Mouse (Mus musculus) neural tube, embryonic 15.5 days (tissue): ENCODE measurements at regions not wholly inside any gene's neighbourhood (a gene's known extent, or its start where the extent isn't known, plus 50 kb on each side); places are given as distances from the start of the nearest gene placed in this dataset.

Experiments
- ATAC-seq: fragments of 200-750 bp; cut with Nextera tagmentation; 2 replicates; pipeline ENCODE4 v1.8.0; 2017; ENCODE audit warnings: mild to moderate bottlenecking, moderate TSS enrichment, moderate library complexity; ENCODE audit not compliant: low FRiP score
- H3K27ac ChIP-seq: fragments of 300-500 bp; sonication (generic); replicated peaks from 2 replicates; pipeline ENCODE4 v1.5.1; 2015; ENCODE audit warnings: mild to moderate bottlenecking, inconsistent platforms
- H3K27me3 ChIP-seq: fragments of 300-500 bp; sonication (generic); replicated peaks from 2 replicates; pipeline ENCODE4 v1.6.1; 2015; ENCODE audit warnings: inconsistent platforms
- H3K36me3 ChIP-seq: fragments of 300-500 bp; sonication (generic); 2 replicates; pipeline ENCODE4 v1.6.1; 2015; ENCODE audit warnings: inconsistent platforms
- H3K4me1 ChIP-seq: fragments of 300-500 bp; sonication (generic); 2 replicates; pipeline ENCODE4 v1.6.1; 2015; ENCODE audit warnings: inconsistent platforms
- H3K4me2 ChIP-seq: fragments of 300-500 bp; sonication (generic); 2 replicates; pipeline ENCODE4 v1.6.1; 2015; ENCODE audit warnings: inconsistent platforms, mild to moderate bottlenecking, moderate library complexity
- H3K4me3 ChIP-seq: fragments of 300-500 bp; sonication (generic); replicated peaks from 2 replicates; pipeline ENCODE4 v1.5.1; 2015; ENCODE audit warnings: mild to moderate bottlenecking, inconsistent platforms
- H3K9ac ChIP-seq: fragments of 300-500 bp; sonication (generic); replicated peaks from 2 replicates; pipeline ENCODE4 v1.6.1; 2015; ENCODE audit warnings: mild to moderate bottlenecking, inconsistent platforms
- H3K9me3 ChIP-seq: fragments of 300-500 bp; sonication (generic); replicated peaks from 2 replicates; pipeline ENCODE4 v1.6.1; 2016; ENCODE audit warnings: inconsistent platforms
- WGBS: fragments of 180-500 bp; shearing (Covaris S2); methylation state at CpG from one replicate; pipeline ENCODE4 v1.1.7; 2015; ENCODE audit warnings: mixed read lengths; 5-methylcytosine and 5-hydroxymethylcytosine counted together

DNA sequence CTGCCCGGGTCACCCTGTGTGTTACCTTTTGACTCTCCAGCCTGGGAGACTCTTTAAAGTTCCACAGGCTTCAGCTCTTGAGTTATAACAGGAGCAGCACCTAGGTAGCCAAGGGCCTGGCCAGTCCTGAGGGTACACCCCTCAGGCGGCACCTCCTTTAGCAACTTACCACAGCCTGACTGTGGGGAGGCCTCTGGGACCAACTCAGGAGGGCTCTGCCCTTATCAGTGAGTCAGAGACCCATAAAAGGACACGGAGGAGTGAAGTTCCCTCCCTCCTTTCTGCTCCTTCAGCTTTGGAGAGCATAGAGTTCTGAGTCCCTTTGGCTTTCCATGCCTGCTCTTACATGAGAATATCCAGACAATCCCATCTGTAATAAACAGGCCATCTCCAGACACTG is 222.5 kb upstream of the Msx2 start:
- WGBS: 53% methylated on average over 3 of the region's 3 CpGs
- Histone ChIP-seq H3K27ac (no peak overlapping the region), H3K4me1 (peaks cover 8% of the 10 kb centered on the region), H3K9me3 (no peaks in the 10 kb centered on the region), H3K4me3 (no peak overlapping the region), H3K9ac (no peak overlapping the region), H3K27me3 (0 out of 2 replicates have a peak, but pooled peaks cover 5% of the 10 kb centered on the region), H3K4me2 (no peak overlapping the region), H3K36me3 (no peaks in the 10 kb centered on the region)
- no peak for ATAC-seq

DNA sequence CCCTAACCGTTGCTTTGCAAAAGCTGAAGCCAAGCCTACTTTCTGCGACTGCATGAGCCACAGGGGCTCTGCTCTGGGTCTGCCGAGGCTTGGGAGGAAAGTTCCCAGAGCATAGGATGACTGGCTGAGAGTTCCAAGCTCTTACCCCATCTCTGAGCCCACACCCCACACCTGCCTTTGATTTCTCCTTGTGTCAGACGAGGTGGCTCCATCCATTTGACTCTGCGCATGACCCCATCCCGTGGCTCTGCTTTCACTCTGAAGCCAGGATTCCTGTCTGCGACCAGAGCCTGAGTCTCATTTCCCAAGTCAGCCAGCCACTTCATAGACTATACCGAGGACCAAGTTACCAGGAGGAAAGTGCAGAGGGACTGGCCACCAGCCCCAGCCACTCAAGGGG is 216.1 kb upstream of the Msx2 start:
- 0 out of 2 replicates have a peak, but pooled peaks have one; percentile 24 for ATAC-seq

DNA sequence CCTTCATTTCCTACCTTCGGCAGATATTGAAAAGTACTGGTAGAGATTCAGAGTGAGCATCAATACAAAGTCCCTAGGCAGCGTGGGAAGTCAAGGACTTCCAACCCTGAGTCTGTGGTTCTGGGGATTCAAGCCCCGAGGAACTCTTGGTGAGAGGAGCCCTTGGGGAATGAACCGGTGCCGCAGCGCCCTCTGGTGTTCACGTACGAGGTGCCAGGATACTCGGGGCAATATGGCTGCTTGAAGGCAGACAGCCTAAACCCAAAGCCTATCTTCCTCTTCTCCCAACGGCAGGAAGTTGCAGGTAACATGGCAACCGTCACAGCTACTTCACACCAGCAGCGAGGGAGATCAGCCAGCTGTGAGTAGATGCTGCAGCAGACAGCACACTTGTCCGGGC is 215.6 kb upstream of the Msx2 start:
- Histone ChIP-seq H3K36me3 (no peaks in the 10 kb centered on the region), H3K4me2 (peak overlapping the region; percentile 22), H3K27me3 (peaks cover 5% of the 10 kb centered on the region; the same call in 1 of the 2 replicates), H3K9ac (no peak overlapping the region), H3K4me3 (no peak overlapping the region), H3K4me1 (0 out of 2 replicates have a peak, but pooled peaks cover 6% of the 10 kb centered on the region), H3K9me3 (no peaks in the 10 kb centered on the region), H3K27ac (no peak overlapping the region)
- WGBS: 9% methylated on average over 13 of the region's 13 CpGs
- ATAC-seq: 0 out of 2 replicates have a peak, but pooled peaks have one; percentile 55

More for the DNA sequence above, 216.1 kb upstream of the Msx2 start:
- Histone ChIP-seq H3K27me3 (peaks cover 5% of the 10 kb centered on the region; the same call in 1 of the 2 replicates), H3K4me3 (no peak overlapping the region), H3K36me3 (no peaks in the 10 kb centered on the region), H3K9me3 (no peaks in the 10 kb centered on the region), H3K4me1 (0 out of 2 replicates have a peak, but pooled peaks cover 6% of the 10 kb centered on the region), H3K27ac (no peak overlapping the region), H3K9ac (no peak overlapping the region), H3K4me2 (peak overlapping the region; percentile 22)
- 63% methylated on average over 8 of the region's 8 CpGs for WGBS

DNA sequence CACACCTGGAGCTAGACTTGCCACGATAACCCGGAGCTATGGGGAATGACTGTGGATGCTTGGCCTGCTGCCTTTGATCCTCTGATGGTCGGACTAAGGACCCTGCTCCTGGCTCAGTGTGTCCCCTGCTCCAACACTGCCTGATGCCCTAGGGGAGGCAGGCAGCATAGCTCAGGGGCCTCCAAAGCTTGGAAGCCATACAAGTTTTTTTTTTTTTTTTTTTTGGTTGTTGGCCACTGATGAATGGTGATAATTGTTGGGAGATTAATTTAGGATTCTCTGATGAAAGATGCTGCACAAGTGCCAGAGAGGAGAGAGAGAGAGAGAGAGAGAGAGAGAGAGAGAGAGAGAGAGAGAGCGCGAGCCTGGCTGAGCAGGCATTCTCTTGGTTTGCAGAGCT is 211.6 kb upstream of the Msx2 start:
- Histone ChIP-seq H3K9me3 (no peaks in the 10 kb centered on the region), H3K27me3 (no peaks in the 10 kb centered on the region; the same call in 1 of the 2 replicates), H3K4me2 (no peak overlapping the region), H3K4me3 (no peak overlapping the region), H3K9ac (no peak overlapping the region), H3K27ac (no peak overlapping the region), H3K4me1 (0 out of 2 replicates have a peak, but pooled peaks cover 6% of the 10 kb centered on the region), H3K36me3 (no peaks in the 10 kb centered on the region)
- WGBS: 60% methylated on average over 5 of the region's 5 CpGs
- ATAC-seq: no peak

DNA sequence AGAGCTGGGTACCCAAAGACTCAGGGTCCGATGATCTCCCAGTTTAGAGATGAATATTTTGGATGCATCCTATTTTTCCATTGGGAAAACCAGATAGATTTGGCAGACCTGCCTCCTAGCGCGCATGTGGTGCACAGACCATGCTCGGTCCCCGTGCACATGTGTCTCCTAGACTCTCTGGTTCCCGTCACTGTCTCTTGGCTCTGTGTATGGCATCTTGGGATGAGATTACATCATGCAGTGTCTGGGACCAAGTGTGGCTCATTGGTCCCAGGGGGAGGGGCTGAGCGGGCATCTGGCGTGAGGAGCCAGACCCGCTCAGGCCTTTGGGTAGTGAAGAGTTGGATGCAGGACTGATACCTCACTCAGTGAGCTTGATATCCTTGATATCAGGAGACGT is 204.3 kb upstream of the Msx2 start:
- Histone ChIP-seq H3K27ac (no peak overlapping the region), H3K4me1 (no peaks in the 10 kb centered on the region), H3K36me3 (no peaks in the 10 kb centered on the region), H3K4me3 (no peak overlapping the region), H3K9me3 (no peaks in the 10 kb centered on the region), H3K27me3 (no peaks in the 10 kb centered on the region), H3K9ac (no peak overlapping the region), H3K4me2 (no peak overlapping the region)
- ATAC-seq: no peak
- 89% methylated on average over 10 of the region's 10 CpGs for WGBS

DNA sequence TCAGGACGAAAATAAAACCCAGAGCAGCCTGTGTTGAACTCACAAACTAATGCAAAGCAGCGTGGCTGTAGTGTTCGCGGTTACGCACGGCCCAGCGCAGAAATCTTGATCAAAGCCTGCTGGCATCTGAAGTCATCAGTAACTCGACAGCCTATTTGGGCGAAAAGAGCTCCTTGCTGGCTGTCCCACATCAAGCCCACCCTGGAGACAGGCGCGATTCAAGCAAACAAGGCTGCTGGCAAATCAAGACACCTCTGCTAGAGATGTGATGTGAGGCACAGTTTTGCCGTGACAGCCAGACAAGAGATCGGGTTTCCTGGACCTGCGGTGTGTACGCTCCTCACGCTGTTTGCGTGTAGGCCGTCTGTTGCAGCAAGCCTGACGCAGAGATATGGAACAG is 197.5 kb upstream of the Msx2 start:
- Histone ChIP-seq H3K9ac (no peak overlapping the region), H3K27ac (no peak overlapping the region), H3K4me3 (no peak overlapping the region), H3K4me2 (no peak overlapping the region), H3K4me1 (no peaks in the 10 kb centered on the region), H3K36me3 (no peaks in the 10 kb centered on the region), H3K27me3 (no peaks in the 10 kb centered on the region), H3K9me3 (no peaks in the 10 kb centered on the region)
- ATAC-seq: no peak
- 78% methylated on average over 19 of the region's 19 CpGs for WGBS

DNA sequence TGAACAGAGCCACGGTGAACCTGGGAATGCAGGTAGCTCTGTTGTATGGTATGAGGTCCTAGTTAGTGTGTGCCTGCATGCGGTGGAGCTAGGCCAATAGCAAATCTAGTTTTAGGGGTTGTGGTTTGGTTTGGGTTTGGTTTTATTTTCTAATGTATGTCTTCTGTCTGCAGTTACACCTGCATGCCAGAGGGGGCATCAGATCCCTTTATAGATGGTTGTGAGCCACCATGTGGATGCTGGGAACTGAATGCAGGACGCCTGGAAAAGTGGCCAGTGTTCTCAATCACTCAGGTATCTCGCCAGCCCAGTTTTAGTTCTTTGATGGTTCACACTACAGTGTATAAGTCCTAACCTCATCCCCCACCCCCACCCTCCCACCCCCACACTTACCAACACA is 194.6 kb upstream of the Msx2 start:
- Histone ChIP-seq H3K27ac (no peak overlapping the region), H3K9ac (no peak overlapping the region), H3K4me2 (no peak overlapping the region), H3K4me1 (no peaks in the 10 kb centered on the region), H3K4me3 (no peak overlapping the region), H3K9me3 (no peaks in the 10 kb centered on the region), H3K36me3 (no peaks in the 10 kb centered on the region), H3K27me3 (no peaks in the 10 kb centered on the region)
- 90% methylated on average over 4 of the region's 4 CpGs for WGBS
- ATAC-seq: no peak

DNA sequence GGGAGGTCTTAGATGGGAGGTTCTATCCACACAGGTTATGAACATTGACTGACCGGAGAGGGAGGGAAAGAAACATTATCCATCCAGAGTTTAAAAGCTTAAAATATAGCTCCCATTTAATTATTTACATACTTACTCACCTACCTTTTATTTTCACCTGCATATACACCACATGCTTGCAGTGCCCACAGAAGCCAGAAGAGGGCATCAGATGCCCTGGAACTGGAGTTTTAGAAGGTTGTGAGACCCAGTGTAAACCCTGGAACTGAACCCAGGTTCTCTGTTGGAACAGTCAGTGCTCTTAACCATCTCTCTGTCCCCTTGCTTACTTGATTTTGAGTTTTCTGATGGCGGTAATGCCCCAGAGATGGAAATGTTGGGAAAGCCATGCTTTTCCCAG is 192.7 kb upstream of the Msx2 start:
- ATAC-seq: no peak
- H3K27me3 ChIP-seq: no peaks in the 10 kb centered on the region
- H3K4me2 ChIP-seq: no peak overlapping the region
- H3K4me3 ChIP-seq: no peak overlapping the region
- H3K9ac ChIP-seq: no peak overlapping the region
- H3K27ac ChIP-seq: no peak overlapping the region
- H3K4me1 ChIP-seq: no peaks in the 10 kb centered on the region
- H3K9me3 ChIP-seq: no peaks in the 10 kb centered on the region
- no peaks in the 10 kb centered on the region for H3K36me3 ChIP-seq
- 95% methylated on average over 2 of the region's 2 CpGs for WGBS

DNA sequence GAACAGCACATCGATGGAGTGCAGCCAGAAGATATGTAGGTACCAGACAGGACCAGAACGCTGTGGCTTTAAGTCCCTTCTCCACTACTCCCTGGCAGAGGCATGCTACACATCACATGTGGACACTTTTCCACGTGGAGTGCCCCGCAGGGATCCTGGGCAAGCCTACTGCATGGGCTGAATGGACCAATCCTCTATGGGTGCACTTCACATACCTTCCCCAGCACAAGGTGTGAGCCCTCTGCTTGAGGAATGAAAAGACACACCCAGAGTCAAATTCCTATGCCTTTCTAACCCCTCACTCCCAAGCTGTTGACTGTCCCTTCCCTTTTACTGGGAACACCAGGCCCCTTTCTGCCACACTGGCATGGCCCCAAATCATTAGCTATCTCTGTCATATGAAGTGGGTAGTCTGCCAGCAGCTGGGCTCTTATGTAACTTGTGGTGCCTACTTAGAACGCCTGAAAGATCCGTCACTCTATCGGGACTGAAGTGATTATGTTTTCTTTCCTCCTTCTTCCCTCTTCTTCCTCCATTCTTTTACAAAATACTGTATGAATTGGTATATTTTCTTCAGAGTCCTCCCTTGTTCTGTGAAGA is 191.9 kb upstream of the Msx2 start:
- WGBS: 93% methylated on average over 7 of the region's 7 CpGs
- no peaks in the 10 kb centered on the region for H3K9me3 ChIP-seq
- no peaks in the 10 kb centered on the region for H3K36me3 ChIP-seq
- H3K9ac ChIP-seq: no peak overlapping the region
- no peak overlapping the region for H3K27ac ChIP-seq
- no peak for ATAC-seq
- no peak overlapping the region for H3K4me3 ChIP-seq
- no peaks in the 10 kb centered on the region for H3K27me3 ChIP-seq
- H3K4me1 ChIP-seq: no peaks in the 10 kb centered on the region
- no peak overlapping the region for H3K4me2 ChIP-seq

DNA sequence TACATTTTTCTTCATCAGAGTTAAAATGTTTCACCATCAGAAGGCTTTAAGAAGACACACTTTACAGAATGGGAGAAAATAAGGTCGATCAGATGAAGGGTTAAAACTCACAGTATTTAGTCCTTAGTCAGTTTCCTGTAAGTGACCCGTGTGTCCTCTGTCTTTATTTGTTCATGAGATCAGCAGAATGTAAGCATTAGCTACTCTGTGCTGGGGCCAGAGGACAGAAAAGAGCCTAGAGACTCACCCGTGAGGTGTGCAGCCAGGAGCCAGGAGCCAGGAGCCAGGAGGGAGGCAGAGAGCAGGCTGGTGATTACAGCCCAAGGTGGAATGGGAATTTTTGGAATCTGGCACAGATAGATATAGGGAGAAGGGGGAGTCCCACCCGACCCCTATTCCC is 180.0 kb upstream of the Msx2 start:
- Histone ChIP-seq H3K4me2 (no peak overlapping the region), H3K4me3 (no peak overlapping the region), H3K27me3 (no peaks in the 10 kb centered on the region), H3K4me1 (no peaks in the 10 kb centered on the region), H3K36me3 (no peaks in the 10 kb centered on the region), H3K27ac (no peak overlapping the region), H3K9ac (no peak overlapping the region), H3K9me3 (no peaks in the 10 kb centered on the region)
- 67% methylated on average over 4 of the region's 4 CpGs for WGBS
- no peak for ATAC-seq

DNA sequence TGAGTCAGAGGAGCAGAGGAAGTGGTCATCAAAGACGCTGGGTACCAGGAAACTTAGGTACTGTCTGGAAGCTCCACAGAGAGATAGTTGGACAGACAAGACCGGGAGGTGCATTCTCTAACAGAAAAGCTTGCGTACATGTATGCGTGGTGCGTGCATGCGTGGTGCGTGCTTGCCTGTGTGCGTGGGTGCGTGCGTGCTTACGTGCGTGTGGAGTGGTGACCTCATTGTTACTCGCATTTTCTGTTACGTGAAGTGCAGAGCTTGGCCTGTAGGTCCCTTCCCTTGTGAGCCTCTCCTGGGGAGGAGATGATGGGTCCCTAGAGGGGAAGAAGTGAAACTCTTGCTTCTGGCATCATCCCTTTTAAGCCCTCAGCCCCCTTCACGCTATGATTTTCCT is 175.5 kb upstream of the Msx2 start:
- Histone ChIP-seq H3K4me3 (no peak overlapping the region), H3K27me3 (no peaks in the 10 kb centered on the region), H3K4me2 (no peak overlapping the region), H3K36me3 (no peaks in the 10 kb centered on the region), H3K9me3 (no peaks in the 10 kb centered on the region), H3K9ac (no peak overlapping the region), H3K27ac (no peak overlapping the region), H3K4me1 (no peaks in the 10 kb centered on the region)
- no peak for ATAC-seq
- WGBS: 95% methylated on average over 15 of the region's 15 CpGs

DNA sequence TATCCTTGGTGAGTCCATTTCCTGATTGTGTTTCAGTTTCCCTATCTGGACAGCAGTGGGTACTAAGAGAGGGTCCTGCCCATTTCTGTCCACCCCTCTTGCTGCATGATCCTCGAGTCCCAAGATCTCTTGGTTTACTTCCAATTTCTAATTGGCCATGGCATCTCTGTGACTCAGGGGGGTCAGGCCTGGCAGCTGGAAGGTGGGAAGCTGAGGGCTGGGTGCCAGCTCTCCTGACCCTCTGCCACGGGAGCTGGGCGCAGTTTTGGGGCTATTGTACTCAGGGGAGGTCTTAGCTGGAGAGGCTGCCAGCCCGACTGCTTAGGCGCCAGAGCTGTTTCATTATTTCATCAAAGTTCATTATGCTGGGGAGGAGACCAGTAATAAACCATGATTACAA is 169.7 kb upstream of the Msx2 start:
- Histone ChIP-seq H3K4me3 (no peak overlapping the region), H3K27me3 (peaks cover 10% of the 10 kb centered on the region; the same call in 1 of the 2 replicates), H3K4me1 (peaks cover 8% of the 10 kb centered on the region), H3K36me3 (no peaks in the 10 kb centered on the region), H3K9me3 (no peaks in the 10 kb centered on the region), H3K9ac (no peak overlapping the region), H3K4me2 (no peak overlapping the region), H3K27ac (no peak overlapping the region)
- WGBS: 48% methylated on average over 5 of the region's 5 CpGs
- no peak; the same call in 1 of the 2 replicates for ATAC-seq
